Comparison of ENCODE assay signal across 8 mouse cellular contexts in the genomic region with DNA sequence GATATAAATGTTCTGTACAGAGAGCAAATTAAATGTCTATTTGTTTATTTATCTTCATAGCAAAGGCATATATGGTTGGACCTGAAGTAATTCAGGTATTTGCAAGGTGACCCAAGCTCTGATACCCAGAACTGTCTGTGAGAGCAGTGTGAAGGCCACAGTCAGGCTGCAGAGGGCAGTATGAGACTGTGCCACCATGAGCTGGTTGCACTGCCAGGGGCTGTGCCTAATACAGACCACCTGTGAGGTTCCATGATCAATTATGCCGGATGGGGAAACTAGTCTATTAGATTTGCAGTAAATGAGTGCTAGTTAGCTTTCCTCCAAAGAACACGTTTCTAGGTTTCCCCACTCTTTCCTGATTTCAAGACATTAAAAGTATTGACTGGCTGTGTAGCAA.
DNase-seq lines count a peak whose midpoint lies in the region; ATAC-seq and TF ChIP-seq lines count a peak whose summit lies in the region.

No protein-coding gene starts in this region.

- H3K4me1 ChIP-seq in bone marrow macrophage, adult 2 months (ENCODE audit: control insufficient read depth, insufficient read depth, low read length) = peaks cover 10% of the 10 kb centered on the region
- no peaks in the 10 kb centered on the region for H3K4me1 ChIP-seq in forebrain, embryonic 14.5 days (ENCODE audit: control insufficient read depth, insufficient read depth, low read length)
- peaks cover 5% of the 10 kb centered on the region; the same call in 1 of the 2 replicates for H3K4me1 ChIP-seq in midbrain, embryonic 11.5 days (ENCODE audit: control insufficient read depth, insufficient read depth, low read length)

- TF ChIP-seq POLR2A in bone marrow macrophage, adult 2 months (IDR thresholded peaks at IDR 0.05; ENCODE audit: borderline replicate concordance, low read depth, low read length) = no peak

- H3K27ac ChIP-seq in layer of hippocampus, adult 2 months = no peak overlapping the region
- no peak overlapping the region for H3K27ac ChIP-seq in bone marrow macrophage, adult 2 months (ENCODE audit: insufficient read depth, low read depth, low read length)
- no peak overlapping the region for H3K27ac ChIP-seq in forebrain, embryonic 14.5 days (ENCODE audit: low read depth, low read length)
- H3K27ac ChIP-seq in midbrain, embryonic 11.5 days (ENCODE audit: low read depth, low read length) = no peak overlapping the region

- H3K27me3 ChIP-seq in forebrain, embryonic 14.5 days (replicated peaks; ENCODE audit: control insufficient read depth, insufficient read depth, low read length) = peaks cover 27% of the 10 kb centered on the region
- H3K27me3 ChIP-seq in midbrain, embryonic 11.5 days (ENCODE audit: control insufficient read depth, insufficient read depth, low read length) = no peaks in the 10 kb centered on the region

- no peaks in the 10 kb centered on the region for H3K36me3 ChIP-seq in forebrain, embryonic 14.5 days (ENCODE audit: control insufficient read depth, insufficient read depth, low read length)
- no peaks in the 10 kb centered on the region for H3K36me3 ChIP-seq in midbrain, embryonic 11.5 days (ENCODE audit: control insufficient read depth, insufficient read depth, low read length)

- peak; percentile 62; the same call in 1 of the 2 replicates for ATAC-seq in forebrain, embryonic 14.5 days
- ATAC-seq in midbrain, embryonic 11.5 days (ENCODE audit: low FRiP score) = 0 out of 2 replicates have a peak, but pooled peaks have one; percentile 41
- ATAC-seq in megakaryocyte progenitor cell, adult 5-6 weeks (replicated peaks; ENCODE audit: poor library complexity) = no peak
- ATAC-seq in megakaryocyte, adult 5-6 weeks (ENCODE audit: poor library complexity, severe bottlenecking) = no peak

- H3K4me2 ChIP-seq in forebrain, embryonic 14.5 days (ENCODE audit: low read length) = no peak overlapping the region
- H3K4me2 ChIP-seq in midbrain, embryonic 11.5 days = no peak overlapping the region

- WGBS in forebrain, embryonic 14.5 days = 53% methylated on average over 2 of the region's 2 CpGs
- WGBS in midbrain, embryonic 11.5 days = 62% methylated on average over 2 of the region's 2 CpGs

- DNase-seq in layer of hippocampus, adult 2 months (ENCODE audit: low spot score in 2 of 2) = peak in 1 of 2 experiments; percentile 13
- DNase-seq in layer of hippocampus, postnatal 36 days = no peak
- peak; percentile 44 for DNase-seq in forebrain, embryonic 14.5 days (ENCODE audit: low spot score)
- DNase-seq in midbrain, embryonic 11.5 days (ENCODE audit: low spot score, missing footprints) = no peak
- no peak for DNase-seq in left cerebral cortex, adult 8-10 months (ENCODE audit: low spot score in 2 of 2)

- peak; percentile 82 for TF ChIP-seq CTCF in layer of hippocampus, adult 2 months (conservative IDR thresholded peaks at IDR 0.05)
- peak; percentile 43 for TF ChIP-seq CTCF in bone marrow macrophage, adult 2 months (IDR thresholded peaks at IDR 0.05; ENCODE audit: low read depth, low read length)

- no peak overlapping the region for H3K9ac ChIP-seq in forebrain, embryonic 14.5 days (ENCODE audit: low read length)
- H3K9ac ChIP-seq in midbrain, embryonic 11.5 days (ENCODE audit: low read length) = no peak overlapping the region

- no peak overlapping the region for H3K4me3 ChIP-seq in layer of hippocampus, adult 2 months
- H3K4me3 ChIP-seq in bone marrow macrophage, adult 2 months (ENCODE audit: insufficient read depth, low read length) = no peak overlapping the region
- no peak overlapping the region for H3K4me3 ChIP-seq in forebrain, embryonic 14.5 days (ENCODE audit: low read depth, low read length)
- no peak overlapping the region for H3K4me3 ChIP-seq in midbrain, embryonic 11.5 days (ENCODE audit: low read depth, low read length)

- no peaks in the 10 kb centered on the region for H3K9me3 ChIP-seq in forebrain, embryonic 14.5 days (replicated peaks; ENCODE audit: control insufficient read depth, low read length)
- no peaks in the 10 kb centered on the region for H3K9me3 ChIP-seq in midbrain, embryonic 11.5 days (ENCODE audit: control insufficient read depth, low read length)

Comparison
In these comparisons a context has a peak if more than half of its experiments do, and no peak if none do; other contexts are left out.
1. ATAC-seq: peak in forebrain, embryonic 14.5 days (single experiment) and midbrain, embryonic 11.5 days (single experiment); none in megakaryocyte progenitor cell, adult 5-6 weeks (single experiment) and megakaryocyte, adult 5-6 weeks (single experiment).